In genomic region chr5:130001356-130001987, GRCm38 (mm10) we compare ENCODE assay signal across 8 mouse cellular contexts. TPM values are rescaled to one million over a fixed set of nuclear protein-coding genes. Genes with fewer than 3 reads are reported as not detected.
A peak's percentile ranks its signal among the peaks of the same experiment; 100 is the strongest.
DNase-seq lines count a peak whose midpoint lies in the region; ATAC-seq and TF ChIP-seq lines count a peak whose summit lies in the region.

No protein-coding gene starts in this region.

- ATAC-seq in hindbrain, postnatal 0 days = no peak
- 0 out of 2 replicates have a peak, but pooled peaks have one; percentile 8 for ATAC-seq in midbrain, embryonic 11.5 days (ENCODE audit: low FRiP score)
- ATAC-seq in inflammation-experienced regulatory T-cells, adult 6 months = no peak
- ATAC-seq in CD4-positive, CD25-positive, alpha-beta regulatory T cell, adult 4 months = no peak

- no peak for DNase-seq in heart, embryonic 10.5 days (ENCODE audit: low spot score)
- DNase-seq in heart, postnatal 4 days = no peak
- DNase-seq in hindbrain, postnatal 0 days (ENCODE audit: low spot score) = no peak
- DNase-seq in midbrain, embryonic 11.5 days (ENCODE audit: low spot score, missing footprints) = peak; percentile 84
- no peak for DNase-seq in gastrocnemius, postnatal 36 days

- no peaks in the 10 kb centered on the region for H3K27me3 ChIP-seq in heart, embryonic 10.5 days (ENCODE audit: insufficient read depth, poor library complexity, severe bottlenecking)
- H3K27me3 ChIP-seq in ES-Bruce4 (ENCODE audit: control insufficient read depth, insufficient read depth, low read length, poor library complexity, severe bottlenecking) = no peaks in the 10 kb centered on the region
- H3K27me3 ChIP-seq in hindbrain, postnatal 0 days (ENCODE audit: insufficient read depth, low read length) = no peaks in the 10 kb centered on the region
- no peaks in the 10 kb centered on the region for H3K27me3 ChIP-seq in midbrain, embryonic 11.5 days (ENCODE audit: control insufficient read depth, insufficient read depth, low read length)

- peaks cover 22% of the 10 kb centered on the region for H3K4me1 ChIP-seq in heart, embryonic 10.5 days
- H3K4me1 ChIP-seq in ES-Bruce4 (ENCODE audit: control insufficient read depth, insufficient read depth, low read length) = peaks cover 13% of the 10 kb centered on the region
- H3K4me1 ChIP-seq in hindbrain, postnatal 0 days (ENCODE audit: insufficient read depth, low read length) = no peaks in the 10 kb centered on the region
- no peaks in the 10 kb centered on the region for H3K4me1 ChIP-seq in midbrain, embryonic 11.5 days (ENCODE audit: control insufficient read depth, insufficient read depth, low read length)

- intact Hi-C loops in gastrocnemius, postnatal 36 days (cut with DNase I) = no loop called here

- TF ChIP-seq CTCF in ES-Bruce4 (IDR thresholded peaks at IDR 0.05; ENCODE audit: low read depth, low read length) = no peak
- TF ChIP-seq CTCF in hindbrain, postnatal 0 days (IDR thresholded peaks at IDR 0.05; ENCODE audit: low read depth) = no peak

- 0 out of 2 replicates have a peak overlapping the region, but pooled peaks have one; percentile 43 for H3K9ac ChIP-seq in ES-Bruce4 (ENCODE audit: low read depth, poor library complexity, severe bottlenecking)
- H3K9ac ChIP-seq in hindbrain, postnatal 0 days (replicated peaks; ENCODE audit: low read length) = no peak overlapping the region
- H3K9ac ChIP-seq in midbrain, embryonic 11.5 days (ENCODE audit: low read length) = peak overlapping the region; percentile 75; the same call in 1 of the 2 replicates

- WGBS in heart, embryonic 10.5 days = 71% methylated on average over 5 of the region's 5 CpGs
- WGBS in hindbrain, postnatal 0 days = 77% methylated on average over 5 of the region's 5 CpGs
- WGBS in midbrain, embryonic 11.5 days = 78% methylated on average over 5 of the region's 5 CpGs

- H3K4me3 ChIP-seq in heart, embryonic 10.5 days = peak overlapping the region; percentile 82
- H3K4me3 ChIP-seq in ES-Bruce4 (ENCODE audit: low read depth, low read length) = peak overlapping the region; percentile 76; the same call in 1 of the 2 replicates
- peak overlapping the region; percentile 62 for H3K4me3 ChIP-seq in hindbrain, postnatal 0 days (ENCODE audit: low read length)
- H3K4me3 ChIP-seq in midbrain, embryonic 11.5 days (ENCODE audit: low read depth, low read length) = peak overlapping the region; percentile 52; the same call in 1 of the 2 replicates

- H3K4me2 ChIP-seq in hindbrain, postnatal 0 days (ENCODE audit: low read depth, low read length) = peak overlapping the region; percentile 84
- H3K4me2 ChIP-seq in midbrain, embryonic 11.5 days = peak overlapping the region; percentile 78

- peak overlapping the region; percentile 94 for H3K27ac ChIP-seq in heart, embryonic 10.5 days
- no peak overlapping the region for H3K27ac ChIP-seq in ES-Bruce4 (ENCODE audit: insufficient read depth, low read length)
- no peak overlapping the region for H3K27ac ChIP-seq in hindbrain, postnatal 0 days
- H3K27ac ChIP-seq in midbrain, embryonic 11.5 days (ENCODE audit: low read depth, low read length) = no peak overlapping the region

- peaks cover 10% of the 10 kb centered on the region; the same call in 1 of the 2 replicates for H3K36me3 ChIP-seq in heart, embryonic 10.5 days
- H3K36me3 ChIP-seq in ES-Bruce4 (ENCODE audit: control insufficient read depth, insufficient read depth, low read length, poor library complexity, severe bottlenecking) = no peaks in the 10 kb centered on the region
- no peaks in the 10 kb centered on the region for H3K36me3 ChIP-seq in hindbrain, postnatal 0 days (ENCODE audit: insufficient read depth, low read length)
- H3K36me3 ChIP-seq in midbrain, embryonic 11.5 days (ENCODE audit: control insufficient read depth, insufficient read depth, low read length) = no peaks in the 10 kb centered on the region

- no peaks in the 10 kb centered on the region for H3K9me3 ChIP-seq in heart, embryonic 10.5 days
- no peaks in the 10 kb centered on the region for H3K9me3 ChIP-seq in ES-Bruce4 (replicated peaks; ENCODE audit: control insufficient read depth, insufficient read depth, low read length, poor library complexity, severe bottlenecking)
- no peaks in the 10 kb centered on the region for H3K9me3 ChIP-seq in hindbrain, postnatal 0 days (ENCODE audit: low read length)
- H3K9me3 ChIP-seq in midbrain, embryonic 11.5 days (ENCODE audit: control insufficient read depth, low read length) = peaks cover 4% of the 10 kb centered on the region; the same call in 1 of the 2 replicates

- TF ChIP-seq POLR2A in ES-Bruce4 (IDR thresholded peaks at IDR 0.05; ENCODE audit: insufficient read depth, low read length) = no peak

- TF ChIP-seq EP300 in ES-Bruce4 (IDR thresholded peaks at IDR 0.05; ENCODE audit: insufficient read depth, low read depth, low read length) = no peak

RNA-seq across cellular contexts. Expression of gene Gusb, which starts 1.4 kb away (rescaled TPM):
- 47.3 and 56.8 TPM in 2 replicates for polyA plus RNA-seq in heart, embryonic 10.5 days (2016; fragmentation: Nextera tagmentation; extraction: Ambion mirVana)
- 10 to 100 TPM; 26.6 to 26.8 TPM for total RNA-seq in heart, postnatal 4 days (2021)
- polyA plus RNA-seq in ES-Bruce4 (2011; ENCODE audit: insufficient read depth, insufficient read length, low read depth, missing spikeins) = 11.5 and 13.3 TPM in 2 replicates
- 26.2 and 27.4 TPM in 2 replicates for total RNA-seq in hindbrain, postnatal 0 days (2014; rRNA removed)
- polyA plus RNA-seq in hindbrain, postnatal 0 days (2015; fragmentation: Nextera tagmentation; extraction: Ambion mirVana) = 44.7 and 47.0 TPM in 2 replicates
- 31.8 and 33.9 TPM in 2 replicates for polyA plus RNA-seq in midbrain, embryonic 11.5 days (2014; fragmentation: Nextera tagmentation; extraction: Ambion mirVana)
- 10 to 100 TPM; 42.3 to 50.6 (median 45.0) TPM for polyA plus RNA-seq in inflammation-experienced regulatory T-cells, adult 6 months (2017; shearing (Covaris generic))
- 10 to 100 TPM; 49.4 to 60.6 TPM for polyA plus RNA-seq in CD4-positive, CD25-positive, alpha-beta regulatory T cell, adult 4 months (2017; shearing (Covaris generic))
- total RNA-seq in gastrocnemius, postnatal 36 days (2021) = 1 to 10 TPM; 7.3 to 8.0 TPM

RNA-seq across cellular contexts. Expression of gene Asl, which starts 27.6 kb away (rescaled TPM):
- 25.1 and 35.9 TPM in 2 replicates for polyA plus RNA-seq in heart, embryonic 10.5 days (2016; fragmentation: Nextera tagmentation; extraction: Ambion mirVana)
- 10 to 100 TPM; 15.1 to 17.6 TPM for total RNA-seq in heart, postnatal 4 days (2021)
- polyA plus RNA-seq in ES-Bruce4 (2011; ENCODE audit: insufficient read depth, insufficient read length, low read depth, missing spikeins) = 60.7 and 63.4 TPM in 2 replicates
- 24.9 and 31.4 TPM in 2 replicates for total RNA-seq in hindbrain, postnatal 0 days (2014; rRNA removed)
- polyA plus RNA-seq in hindbrain, postnatal 0 days (2015; fragmentation: Nextera tagmentation; extraction: Ambion mirVana) = 43.2 and 52.3 TPM in 2 replicates
- polyA plus RNA-seq in midbrain, embryonic 11.5 days (2014; fragmentation: Nextera tagmentation; extraction: Ambion mirVana) = 24.2 and 30.1 TPM in 2 replicates
- polyA plus RNA-seq in inflammation-experienced regulatory T-cells, adult 6 months (2017; shearing (Covaris generic)) = 100 to 1,000 TPM in 2 of 3 experiments, 10 to 100 TPM in 1; 92.0 to 107 (median 100) TPM
- polyA plus RNA-seq in CD4-positive, CD25-positive, alpha-beta regulatory T cell, adult 4 months (2017; shearing (Covaris generic)) = 100 to 1,000 TPM; 102 to 103 TPM
- total RNA-seq in gastrocnemius, postnatal 36 days (2021) = 10 to 100 TPM in 1 of 2 experiments, 1 to 10 TPM in 1; 6.4 to 11.3 TPM

RNA-seq across cellular contexts. Expression of gene Crcp, which starts 27.6 kb away (rescaled TPM):
- polyA plus RNA-seq in heart, embryonic 10.5 days (2016; fragmentation: Nextera tagmentation; extraction: Ambion mirVana) = 33.1 and 39.9 TPM in 2 replicates
- total RNA-seq in heart, postnatal 4 days (2021) = 10 to 100 TPM; 14.8 to 15.7 TPM
- polyA plus RNA-seq in ES-Bruce4 (2011; ENCODE audit: insufficient read depth, insufficient read length, low read depth, missing spikeins) = 25.7 and 30.0 TPM in 2 replicates
- 34.4 and 39.8 TPM in 2 replicates for total RNA-seq in hindbrain, postnatal 0 days (2014; rRNA removed)
- 73.7 and 83.0 TPM in 2 replicates for polyA plus RNA-seq in hindbrain, postnatal 0 days (2015; fragmentation: Nextera tagmentation; extraction: Ambion mirVana)
- polyA plus RNA-seq in midbrain, embryonic 11.5 days (2014; fragmentation: Nextera tagmentation; extraction: Ambion mirVana) = 41.1 and 42.7 TPM in 2 replicates
- 10 to 100 TPM; 58.3 to 70.9 (median 58.4) TPM for polyA plus RNA-seq in inflammation-experienced regulatory T-cells, adult 6 months (2017; shearing (Covaris generic))
- 10 to 100 TPM; 60.0 to 75.7 TPM for polyA plus RNA-seq in CD4-positive, CD25-positive, alpha-beta regulatory T cell, adult 4 months (2017; shearing (Covaris generic))
- total RNA-seq in gastrocnemius, postnatal 36 days (2021) = 10 to 100 TPM; 16.0 to 16.4 TPM

RNA-seq across cellular contexts. Expression of gene Vkorc1l1, which starts 59.7 kb away (rescaled TPM):
- 18.3 and 25.8 TPM in 2 replicates for polyA plus RNA-seq in heart, embryonic 10.5 days (2016; fragmentation: Nextera tagmentation; extraction: Ambion mirVana)
- 10 to 100 TPM; 22.6 TPM for total RNA-seq in heart, postnatal 4 days (2021)
- polyA plus RNA-seq in ES-Bruce4 (2011; ENCODE audit: insufficient read depth, insufficient read length, low read depth, missing spikeins) = 72.6 and 73.3 TPM in 2 replicates
- 73.0 and 73.3 TPM in 2 replicates for total RNA-seq in hindbrain, postnatal 0 days (2014; rRNA removed)
- 22.3 and 23.0 TPM in 2 replicates for polyA plus RNA-seq in hindbrain, postnatal 0 days (2015; fragmentation: Nextera tagmentation; extraction: Ambion mirVana)
- polyA plus RNA-seq in midbrain, embryonic 11.5 days (2014; fragmentation: Nextera tagmentation; extraction: Ambion mirVana) = 36.0 and 36.8 TPM in 2 replicates
- polyA plus RNA-seq in inflammation-experienced regulatory T-cells, adult 6 months (2017; shearing (Covaris generic)) = 1 to 10 TPM; 3.5 to 4.8 (median 4.4) TPM
- 1 to 10 TPM; 5.0 to 6.2 TPM for polyA plus RNA-seq in CD4-positive, CD25-positive, alpha-beta regulatory T cell, adult 4 months (2017; shearing (Covaris generic))
- total RNA-seq in gastrocnemius, postnatal 36 days (2021) = 10 to 100 TPM; 20.2 to 22.1 TPM
